Mouse (Mus musculus) hindlimb bud, embryonic 11.5 days (tissue): ENCODE results near the gene Hoxb3.

Experiments
- DNase-seq: peaks from one replicate; pipeline ENCODE4 v3.0.0-alpha.2; 2012; ENCODE audit warnings: low read depth, low spot score; ENCODE audit errors: extremely low spot score

Gene Hoxb3

DNA sequence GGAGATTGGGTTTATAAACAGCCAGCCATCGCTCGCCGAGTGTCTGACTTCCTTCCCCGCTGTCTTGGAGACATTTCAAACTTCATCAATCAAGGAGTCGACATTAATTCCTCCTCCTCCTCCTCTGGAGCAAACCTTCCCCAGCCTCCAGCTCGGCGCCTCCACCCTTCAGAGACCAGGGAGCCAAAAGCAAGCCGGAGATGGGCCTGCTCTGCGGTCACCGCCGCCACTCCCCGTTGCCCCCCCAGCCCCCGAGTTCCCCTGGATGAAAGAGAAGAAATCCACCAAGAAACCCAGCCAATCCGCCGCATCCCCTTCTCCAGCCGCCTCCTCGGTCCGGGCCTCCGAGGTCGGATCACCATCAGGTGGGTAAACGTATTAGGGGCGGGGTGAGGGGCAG lies 28.7 kb downstream of the Hoxb3 start:
- DNase-seq = no peak

GRCm38 (mm10) chr11:96352691-96353521 lies 29.8 kb downstream of the Hoxb3 start:
- DNase-seq = no peak

DNA sequence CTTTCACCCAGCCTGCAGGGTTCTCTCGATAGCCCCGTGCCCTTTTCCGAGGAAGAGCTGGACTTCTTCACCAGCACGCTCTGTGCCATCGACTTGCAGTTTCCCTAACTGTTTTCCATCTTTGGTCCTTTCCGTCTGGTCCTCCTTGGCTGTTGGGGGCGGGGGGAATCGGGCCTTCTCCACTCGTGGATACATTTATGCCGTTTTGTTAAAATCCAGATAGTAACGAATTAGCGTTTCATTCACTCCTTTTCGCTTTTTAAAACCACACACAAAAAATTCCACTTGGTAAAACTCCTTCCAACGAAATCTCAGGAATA lies 30.4 kb downstream of the Hoxb3 start:
- DNase-seq = no peak

GRCm38 (mm10) chr11:96353939-96354338 lies 30.8 kb downstream of the Hoxb3 start:
- DNase-seq = no peak

- no peak for DNase-seq
These were observed 31.2 kb downstream of the Hoxb3 start for GRCm38 (mm10) chr11:96354376-96354775.

DNA sequence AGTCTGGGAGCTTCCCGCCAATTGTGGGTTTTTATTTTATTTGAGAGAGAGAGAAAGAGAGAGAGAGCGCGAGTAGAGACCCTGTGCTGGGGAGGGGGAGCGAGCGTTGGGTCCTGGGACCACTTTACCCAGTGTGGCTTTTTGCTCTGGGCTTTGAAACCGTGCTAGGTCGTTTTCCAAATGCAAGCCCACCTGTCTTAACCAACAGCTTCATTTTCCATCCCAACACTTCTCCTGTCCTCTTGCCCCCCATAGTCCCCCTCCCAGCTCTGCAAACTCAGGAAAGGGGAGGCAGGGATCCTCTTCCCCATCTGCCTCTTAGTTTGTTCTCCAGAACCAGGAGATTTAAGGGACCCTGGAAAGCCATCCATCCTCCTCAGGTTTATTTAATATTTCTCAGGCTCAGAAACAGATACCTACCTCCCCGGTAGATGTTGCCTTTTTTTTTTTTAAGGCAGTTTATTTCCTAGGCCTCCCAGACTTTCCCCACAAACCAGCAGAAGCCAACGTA lies 31.7 kb downstream of the Hoxb3 start:
- DNase-seq = no peak

DNA sequence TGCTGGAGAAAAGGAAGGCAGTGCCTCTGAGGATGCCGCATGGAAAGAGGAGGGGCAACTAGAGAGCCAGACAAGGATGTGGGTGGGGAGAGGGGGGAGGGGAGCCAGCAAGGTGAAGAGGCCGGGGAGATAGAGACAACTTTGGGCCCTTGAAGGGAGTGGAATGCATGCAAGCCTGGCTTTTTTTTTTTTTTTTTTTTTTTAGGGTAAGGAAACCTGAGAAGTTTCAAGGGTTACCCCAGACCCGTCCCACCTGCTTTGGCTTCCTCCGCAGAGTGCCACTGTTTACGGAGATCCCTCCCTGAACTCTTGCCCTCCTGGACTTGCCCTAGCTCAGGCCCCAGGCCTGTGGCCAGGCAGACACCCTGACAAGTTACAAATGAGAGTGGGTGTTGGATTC lies 40.7 kb downstream of the Hoxb3 start:
- DNase-seq = no peak

DNA sequence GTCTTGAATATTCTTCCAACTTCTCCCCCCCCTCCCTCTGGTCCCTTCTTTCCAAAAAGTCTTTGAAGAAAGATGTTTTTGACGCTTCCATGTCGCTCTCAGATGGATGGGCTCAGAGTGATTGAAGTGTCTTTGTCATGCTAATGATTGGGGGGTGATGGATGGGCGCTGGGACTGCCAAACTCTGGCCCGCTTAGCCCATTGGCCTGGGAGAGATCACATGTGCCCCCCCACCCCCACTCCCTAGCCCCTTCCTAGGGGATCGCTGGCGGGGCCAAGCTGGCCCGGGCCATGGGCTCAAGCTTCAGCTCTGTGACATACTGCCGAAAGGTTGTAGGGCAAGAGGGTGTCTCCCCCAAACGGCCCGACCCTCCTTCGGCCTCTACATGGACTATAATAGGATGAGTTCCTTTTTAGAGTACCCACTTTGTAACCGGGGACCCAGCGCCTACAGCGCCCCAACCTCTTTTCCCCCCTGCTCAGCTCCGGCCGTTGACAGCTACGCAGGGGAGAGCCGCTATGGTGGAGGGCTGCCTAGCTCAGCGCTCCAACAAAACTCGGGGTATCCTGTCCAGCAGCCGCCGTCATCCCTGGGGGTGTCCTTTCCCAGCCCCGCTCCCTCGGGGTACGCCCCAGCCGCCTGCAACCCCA lies 42.4 kb downstream of the Hoxb3 start, which contains the start of gene Hoxb1:
TSS of gene Hoxb1 (plus strand) at position 312 of the 651 bp plus-strand sequence.
- DNase-seq = no peak

- no peak for DNase-seq
These were observed 43.2 kb downstream of the Hoxb3 start for GRCm38 (mm10) chr11:96366092-96367041.

GRCm38 (mm10) chr11:96367141-96367540 lies 44.0 kb downstream of the Hoxb3 start:
- no peak for DNase-seq

GRCm38 (mm10) chr11:96368686-96369085 lies 45.6 kb downstream of the Hoxb3 start:
- no peak for DNase-seq

GRCm38 (mm10) chr11:96369140-96369539 lies 46.0 kb downstream of the Hoxb3 start:
- DNase-seq = no peak

- DNase-seq = no peak
These were observed 48.6 kb downstream of the Hoxb3 start for GRCm38 (mm10) chr11:96371726-96372125.

DNA sequence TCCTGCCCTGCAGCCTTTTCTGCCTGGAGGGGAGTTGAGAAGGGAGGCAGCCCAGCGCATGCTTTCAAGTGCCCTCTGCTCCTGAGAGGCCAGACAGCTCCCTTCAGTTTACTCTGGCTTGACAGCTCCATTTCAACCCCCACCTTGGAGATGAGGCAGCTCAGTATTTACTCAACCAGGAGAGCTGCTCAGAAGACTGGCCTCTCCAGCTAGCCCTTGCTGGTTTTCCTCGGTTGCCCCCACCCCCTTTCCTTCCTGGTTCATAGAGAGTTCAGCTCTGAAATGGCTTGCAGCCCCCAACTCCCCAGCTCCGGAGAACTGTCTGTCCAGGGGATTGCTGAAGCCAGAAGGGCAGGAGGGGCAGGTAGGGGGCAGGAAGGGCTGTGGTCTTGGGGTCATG lies 49.4 kb downstream of the Hoxb3 start:
- DNase-seq = no peak

DNA sequence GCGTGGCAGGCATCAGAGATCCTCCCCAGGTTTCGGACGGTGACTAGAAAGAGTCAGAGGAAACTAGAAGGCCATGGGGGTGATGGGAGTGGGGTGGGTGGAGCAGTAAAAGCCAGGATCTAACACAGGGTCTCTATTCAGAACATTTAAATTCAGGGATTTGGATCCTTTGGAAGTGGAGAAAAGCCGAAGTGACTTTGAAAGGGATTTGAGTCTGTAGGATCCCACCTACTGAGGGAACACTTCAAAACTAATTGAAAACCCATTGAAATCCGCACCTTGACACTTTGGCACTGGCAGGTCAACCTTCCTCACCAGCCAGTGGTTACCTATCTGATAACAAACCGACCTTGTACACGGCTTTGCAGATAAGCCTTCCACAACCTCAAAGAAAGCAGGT lies 51.7 kb downstream of the Hoxb3 start:
- no peak for DNase-seq

GRCm38 (mm10) chr11:96383381-96383780 lies 60.3 kb downstream of the Hoxb3 start:
- no peak for DNase-seq

GRCm38 (mm10) chr11:96387635-96388034 lies 64.5 kb downstream of the Hoxb3 start:
- no peak for DNase-seq

DNA sequence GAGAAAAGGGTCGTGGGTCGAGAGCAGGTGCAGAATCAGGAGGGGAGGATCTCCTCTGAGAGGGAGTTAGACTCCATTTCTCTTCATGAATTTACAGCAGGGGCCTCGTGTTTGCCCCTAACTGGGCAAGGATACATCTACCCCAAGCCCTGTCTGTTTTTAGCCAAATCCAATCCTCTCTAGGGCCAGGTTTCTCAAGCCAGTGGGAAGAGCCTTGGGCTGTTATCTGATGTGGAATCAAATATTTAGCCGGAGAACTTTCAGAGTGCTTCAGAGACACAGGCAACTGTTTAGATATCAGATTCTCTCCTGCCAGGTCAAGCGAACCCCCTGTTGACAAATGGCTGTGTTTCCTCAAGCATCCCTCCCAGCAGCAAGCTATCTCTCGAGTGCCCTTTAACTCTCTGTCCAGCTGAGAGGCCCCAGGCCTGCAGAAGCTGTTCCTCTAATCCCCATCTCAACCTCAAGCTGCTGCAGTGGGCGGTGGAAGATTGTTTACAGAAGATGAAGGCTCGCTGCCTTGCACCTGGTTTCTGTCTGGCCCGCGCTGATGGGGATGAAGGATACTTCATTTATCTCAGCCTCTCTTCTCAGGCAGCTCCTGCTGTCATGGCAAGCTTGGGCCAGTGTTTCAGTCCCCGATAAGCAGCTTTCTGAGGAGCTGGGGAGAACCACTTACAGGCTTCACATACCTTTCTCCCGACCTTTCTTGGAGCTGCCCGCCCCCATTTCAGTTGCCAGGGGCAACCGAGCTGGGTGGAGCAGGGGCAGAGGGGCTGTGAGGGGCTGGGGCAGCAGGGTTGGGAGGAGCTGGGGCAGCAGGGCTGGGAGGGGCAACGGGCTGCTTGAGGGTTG lies 73.9 kb downstream of the Hoxb3 start:
- no peak for DNase-seq
